Mouse (Mus musculus) liver, adult 2 months (tissue): ENCODE results near the gene Il31ra.

ENCODE experiments used
- CTCF ChIP-seq: fragments of 200-500 bp; IDR thresholded peaks from 2 replicates; pipeline ENCODE4 v1.5.1; 2011; ENCODE audit warnings: low read depth, low read length, control low read depth
- POLR2A ChIP-seq: fragments of 200-500 bp; IDR thresholded peaks from 2 replicates; pipeline ENCODE4 v1.6.1; 2011; ENCODE audit warnings: low read length, control low read depth; ENCODE audit not compliant: insufficient read depth; ENCODE audit errors: extremely low read depth

DNA sequence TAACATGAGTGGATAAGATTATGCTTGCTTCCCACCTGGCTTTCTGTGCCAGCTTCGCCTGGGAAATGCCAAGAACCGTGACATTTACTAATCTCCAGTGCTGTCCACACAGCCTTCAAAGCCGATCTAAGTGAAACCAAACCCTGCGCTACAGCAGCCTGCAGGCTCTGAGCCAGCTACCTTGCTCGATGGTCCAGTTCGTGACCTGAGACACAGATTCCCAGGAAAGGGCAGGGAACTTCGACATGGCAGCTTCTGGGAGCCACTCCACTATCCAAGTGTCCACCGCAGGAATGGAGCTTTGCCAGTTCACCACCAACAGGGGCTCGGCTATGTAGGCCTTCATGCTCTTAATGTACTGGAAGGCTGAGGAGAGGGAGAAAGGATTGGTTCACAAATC, 60.6 kb downstream of the Il31ra start:
- no peak for TF ChIP-seq CTCF
- TF ChIP-seq POLR2A = no peak
